Mouse (Mus musculus) hindbrain, postnatal 0 days (tissue): Measurements from ENCODE around the gene Vmn1r208. TPM values are rescaled to one million over a fixed set of nuclear protein-coding genes. Genes with fewer than 3 reads are reported as not detected.
A peak's percentile ranks its signal among the peaks of the same experiment; 100 is the strongest.
"Not testable (repeated sequence)": the region's sequence is repeated elsewhere in the genome, so short reads cannot be mapped to it uniquely, and the experiment has no call there.

ENCODE experiments used
- ATAC-seq: fragments of 200-750 bp; cut with Nextera tagmentation; 2 replicates; pipeline ENCODE4 v1.8.0; 2017; ENCODE audit warnings: mild to moderate bottlenecking, moderate TSS enrichment, moderate library complexity
- DNase-seq: peaks from one replicate; pipeline ENCODE4 v3.0.0-alpha.2; 2015; ENCODE audit warnings: low spot score
- H3K27ac ChIP-seq: fragments of 300-500 bp; sonication (generic); 2 replicates; pipeline ENCODE4 v1.5.1; 2014; ENCODE audit warnings: mild to moderate bottlenecking
- H3K27me3 ChIP-seq: fragments of 300-500 bp; sonication (generic); 2 replicates; pipeline ENCODE4 v1.6.1; 2014; ENCODE audit warnings: low read length, mixed read lengths; ENCODE audit not compliant: insufficient read depth
- H3K36me3 ChIP-seq: fragments of 300-500 bp; sonication (generic); 2 replicates; pipeline ENCODE4 v1.6.1; 2014; ENCODE audit warnings: low read length, mixed read lengths; ENCODE audit not compliant: insufficient read depth
- H3K4me1 ChIP-seq: fragments of 300-500 bp; sonication (generic); 2 replicates; pipeline ENCODE4 v1.6.1; 2014; ENCODE audit warnings: antibody characterized with exemption, low read length, mixed read lengths; ENCODE audit not compliant: insufficient read depth
- H3K4me2 ChIP-seq: fragments of 300-500 bp; sonication (generic); 2 replicates; pipeline ENCODE4 v1.6.1; 2014; ENCODE audit warnings: low read depth, mild to moderate bottlenecking, low read length, moderate library complexity, mixed read lengths
- H3K4me3 ChIP-seq: fragments of 300-500 bp; sonication (generic); 2 replicates; pipeline ENCODE4 v1.5.1; 2014; ENCODE audit warnings: low read length
- H3K9ac ChIP-seq: fragments of 300-500 bp; sonication (generic); replicated peaks from 2 replicates; pipeline ENCODE4 v1.6.1; 2014; ENCODE audit warnings: mild to moderate bottlenecking, low read length, moderate library complexity, mixed read lengths
- H3K9me3 ChIP-seq: fragments of 300-500 bp; sonication (generic); 2 replicates; pipeline ENCODE4 v1.6.1; 2016; ENCODE audit warnings: low read length, mixed read lengths
- CTCF ChIP-seq: IDR thresholded peaks from 2 replicates; pipeline ENCODE4 v1.5.1; 2016; ENCODE audit warnings: antibody characterized with exemption, control low read depth, low read depth
- WGBS: fragments of 180-500 bp; shearing (Covaris S2); extraction: QIAGEN DNeasy Blood & Tissue Kit; methylation state at CpG from one replicate; pipeline ENCODE4 v1.1.7; 2014; 5-methylcytosine and 5-hydroxymethylcytosine counted together
- polyA plus RNA-seq: library from polyadenylated mRNA; unstranded; fragments of >200 nt; fragmentation: Nextera tagmentation; extraction: Ambion mirVana; gene quantifications from 2 replicates; pipeline ENCODE4 v1.2.1, GENCODE M21; 2015
- total RNA-seq: library from RNA; depleted of rRNA; stranded (reverse); fragments of >200 nt; gene quantifications from 2 replicates; pipeline ENCODE4 v1.2.3, GENCODE M21; 2014; rRNA removed

The Vmn1r208 gene
- not detected in 2 replicates for total RNA-seq
- polyA plus RNA-seq: not detected in 2 replicates

- not testable (repeated sequence) for H3K9me3 ChIP-seq
- no CpG with 5 or more reads among the region's 7 CpGs for WGBS
These were observed at the start of gene Vmn1r208 for GRCm38 (mm10) chr13:22777300-22777699. Gene Vmn1r208, minus strand, starts transcription at chr13:22777400.

DNA sequence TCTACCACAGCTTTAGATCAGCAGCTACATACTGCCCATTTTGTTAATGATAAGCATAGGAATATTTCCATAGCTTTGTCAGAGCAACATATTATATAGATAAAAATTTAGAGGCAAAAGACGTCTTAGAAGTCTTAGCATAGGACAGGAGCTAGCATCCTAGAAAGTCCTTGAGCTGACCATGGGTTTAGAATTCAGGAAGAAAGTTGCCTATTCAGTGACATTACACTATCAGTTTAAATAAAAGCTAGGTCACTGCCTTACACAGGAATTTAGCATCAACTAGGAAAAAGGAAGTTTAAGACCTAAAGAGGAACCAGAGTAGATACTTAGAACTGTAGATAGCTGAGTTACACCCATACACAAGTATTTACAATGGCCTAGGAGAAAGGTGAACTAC, 44.4 kb upstream of the Vmn1r208 start:
- not testable (repeated sequence) for H3K36me3 ChIP-seq, H3K9me3 ChIP-seq, H3K9ac ChIP-seq, H3K4me1 ChIP-seq, H3K4me2 ChIP-seq, H3K27ac ChIP-seq, H3K27me3 ChIP-seq, H3K4me3 ChIP-seq, ATAC-seq, DNase-seq
- WGBS: 88% methylated on average over 1 of the region's 1 CpGs

More at GRCm38 (mm10) chr13:22777300-22777699, at the start of gene Vmn1r208:
- not testable (repeated sequence) for H3K4me2 ChIP-seq, ATAC-seq, H3K36me3 ChIP-seq, H3K27ac ChIP-seq, H3K4me3 ChIP-seq, H3K9ac ChIP-seq, H3K4me1 ChIP-seq, DNase-seq, H3K27me3 ChIP-seq

DNA sequence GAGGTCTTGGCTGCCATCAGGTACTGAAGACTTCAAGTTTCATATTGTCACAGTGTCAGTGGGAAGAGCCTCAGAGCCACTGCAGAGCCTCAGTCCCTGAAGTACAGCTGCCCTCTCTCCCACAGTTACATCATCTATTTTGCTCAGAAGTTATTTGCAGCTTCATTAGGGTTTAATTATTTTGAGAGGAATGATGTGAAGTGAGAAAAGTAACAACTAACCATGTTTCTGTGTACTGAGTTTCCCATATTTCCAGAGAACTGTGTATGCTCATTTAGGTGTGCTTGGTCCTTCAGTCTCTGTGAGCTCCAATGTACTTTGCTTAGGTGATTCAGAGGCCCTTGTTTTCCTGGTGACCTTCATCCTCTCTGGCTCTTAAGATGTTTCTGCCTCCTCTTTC, 32.4 kb upstream of the Vmn1r208 start, which contains the start of gene Vmn1r209:
Gene Vmn1r209, minus strand, starts transcription at position 101 of the 400 bp plus-strand sequence.
- ATAC-seq, DNase-seq, H3K4me1 ChIP-seq: not testable (repeated sequence)

GRCm38 (mm10) chr13:22788096-22788495, 10.9 kb upstream of the Vmn1r208 start:
- 82% methylated on average over 3 of the region's 3 CpGs for WGBS
- H3K9ac ChIP-seq, ATAC-seq, H3K27ac ChIP-seq, H3K4me2 ChIP-seq, H3K27me3 ChIP-seq, H3K4me1 ChIP-seq, H3K9me3 ChIP-seq, DNase-seq, H3K36me3 ChIP-seq, H3K4me3 ChIP-seq: not testable (repeated sequence)

More for the DNA sequence above, 32.4 kb upstream of the Vmn1r208 start, which contains the start of gene Vmn1r209:
- not testable (repeated sequence) for H3K27ac ChIP-seq, H3K36me3 ChIP-seq, H3K4me3 ChIP-seq, H3K9me3 ChIP-seq, H3K27me3 ChIP-seq, H3K9ac ChIP-seq, H3K4me2 ChIP-seq

DNA sequence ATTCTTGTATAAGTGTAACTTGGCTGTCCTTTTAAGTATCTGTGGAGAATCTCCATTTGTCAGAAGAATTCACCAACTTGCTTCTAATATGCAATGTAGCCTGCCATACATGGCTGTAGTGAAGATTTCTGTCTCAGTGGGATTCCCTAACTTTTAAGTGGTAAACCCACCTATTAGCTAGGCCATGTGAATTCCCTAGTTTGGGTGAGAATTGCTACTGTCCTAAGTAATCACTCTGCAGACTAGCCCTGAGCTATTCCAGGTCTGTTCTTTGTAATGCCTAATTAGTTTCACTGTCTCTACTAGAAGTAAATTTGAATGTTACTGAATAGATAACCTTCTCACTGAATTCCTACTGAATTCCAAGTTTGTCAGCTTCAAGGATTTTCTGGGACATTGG, 7.0 kb upstream of the Vmn1r208 start:
- not testable (repeated sequence) for ATAC-seq, H3K9ac ChIP-seq, H3K36me3 ChIP-seq, H3K9me3 ChIP-seq, H3K4me3 ChIP-seq, H3K27me3 ChIP-seq, H3K4me1 ChIP-seq, H3K27ac ChIP-seq, H3K4me2 ChIP-seq, DNase-seq

GRCm38 (mm10) chr13:22771592-22771991, 5.6 kb downstream of the Vmn1r208 start:
- H3K36me3 ChIP-seq, H3K9me3 ChIP-seq: not testable (repeated sequence)

GRCm38 (mm10) chr13:22747524-22747923, 29.7 kb downstream of the Vmn1r208 start:
- H3K27me3 ChIP-seq: no peaks in the 10 kb centered on the region
- H3K9me3 ChIP-seq: no peaks in the 10 kb centered on the region
- H3K27ac ChIP-seq: no peak overlapping the region
- TF ChIP-seq CTCF: peak; percentile 61
- no peaks in the 10 kb centered on the region for H3K4me1 ChIP-seq
- no peak overlapping the region for H3K9ac ChIP-seq
- H3K4me3 ChIP-seq: no peak overlapping the region
- ATAC-seq (0 out of 2 replicates have a peak, but pooled peaks have one; percentile 59), DNase-seq (peak; percentile 56)
- H3K36me3 ChIP-seq: no peaks in the 10 kb centered on the region
- no peak overlapping the region for H3K4me2 ChIP-seq

More at GRCm38 (mm10) chr13:22771592-22771991, 5.6 kb downstream of the Vmn1r208 start:
- DNase-seq, ATAC-seq, H3K4me2 ChIP-seq, H3K9ac ChIP-seq, H3K27me3 ChIP-seq, H3K27ac ChIP-seq, H3K4me1 ChIP-seq, H3K4me3 ChIP-seq: not testable (repeated sequence)
- WGBS: 88% methylated on average over 1 of the region's 2 CpGs

DNA sequence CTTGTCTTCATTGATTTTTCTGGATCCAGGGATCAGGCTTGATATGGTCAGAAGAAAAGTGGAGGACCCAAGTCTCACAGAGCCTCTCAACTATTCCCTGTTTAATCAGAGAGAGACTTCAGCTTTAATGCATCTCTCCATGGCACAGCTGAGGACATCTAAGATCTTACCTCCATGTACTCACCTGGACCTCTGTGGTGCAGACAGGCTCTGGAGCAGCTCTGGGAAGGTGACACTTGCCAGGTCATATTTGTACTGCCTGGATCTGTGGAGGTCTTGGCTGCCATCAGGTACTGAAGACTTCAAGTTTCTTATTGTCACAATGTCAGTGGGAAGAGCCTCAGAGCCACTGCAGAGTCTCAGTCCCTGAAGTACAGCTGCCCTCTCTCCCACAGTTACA, 47.7 kb downstream of the Vmn1r208 start, which contains the start of gene Vmn1r207-ps:
Gene Vmn1r207-ps, minus strand, starts transcription at position 101 of the 400 bp plus-strand sequence.
- H3K9me3 ChIP-seq, ATAC-seq, H3K27me3 ChIP-seq, H3K36me3 ChIP-seq, H3K27ac ChIP-seq, H3K4me1 ChIP-seq, H3K4me3 ChIP-seq, DNase-seq, H3K4me2 ChIP-seq, H3K9ac ChIP-seq: not testable (repeated sequence)

Other genes starting within 250 kb of the Vmn1r208 start
- not detected in 2 replicates for gene Vmn1r204, start 224.2 kb downstream of the Vmn1r208 start, total RNA-seq
- not detected in 2 replicates for gene Vmn1r204, start 224.2 kb downstream of the Vmn1r208 start, polyA plus RNA-seq
- not detected in 2 replicates for gene Vmn1r205, start 184.4 kb downstream of the Vmn1r208 start, total RNA-seq
- not detected in 2 replicates for gene Vmn1r205, start 184.4 kb downstream of the Vmn1r208 start, polyA plus RNA-seq
- not detected in 2 replicates for gene Vmn1r206, start 153.1 kb downstream of the Vmn1r208 start, total RNA-seq
- gene Vmn1r206, start 153.1 kb downstream of the Vmn1r208 start, polyA plus RNA-seq: not detected in 2 replicates
- not detected in 2 replicates for gene Vmn1r207-ps, start 47.8 kb downstream of the Vmn1r208 start, total RNA-seq
- gene Vmn1r207-ps, start 47.8 kb downstream of the Vmn1r208 start, polyA plus RNA-seq: not detected in 2 replicates
- 0.05 TPM in 1 of 2 replicates, not detected in the other for gene Vmn1r209, start 32.3 kb upstream of the Vmn1r208 start, total RNA-seq
- not detected in 2 replicates for gene Vmn1r209, start 32.3 kb upstream of the Vmn1r208 start, polyA plus RNA-seq
- not detected in 2 replicates for gene Vmn1r210, start 53.9 kb upstream of the Vmn1r208 start, total RNA-seq
- gene Vmn1r210, start 53.9 kb upstream of the Vmn1r208 start, polyA plus RNA-seq: not detected in 2 replicates
- not detected in 2 replicates for gene Vmn1r211, start 80.2 kb upstream of the Vmn1r208 start, total RNA-seq
- not detected in 2 replicates for gene Vmn1r211, start 80.2 kb upstream of the Vmn1r208 start, polyA plus RNA-seq
- not detected in 2 replicates for gene Vmn1r212, start 106.8 kb upstream of the Vmn1r208 start, total RNA-seq
- gene Vmn1r212, start 106.8 kb upstream of the Vmn1r208 start, polyA plus RNA-seq: not detected in 2 replicates
- not detected in 2 replicates for gene Vmn1r213, start 230.3 kb upstream of the Vmn1r208 start, total RNA-seq
- gene Vmn1r213, start 230.3 kb upstream of the Vmn1r208 start, polyA plus RNA-seq: 0.20 TPM in 1 of 2 replicates, not detected in the other